Mouse (Mus musculus): ENCODE data around the gene Grin2b.

The Grin2b gene

DNA sequence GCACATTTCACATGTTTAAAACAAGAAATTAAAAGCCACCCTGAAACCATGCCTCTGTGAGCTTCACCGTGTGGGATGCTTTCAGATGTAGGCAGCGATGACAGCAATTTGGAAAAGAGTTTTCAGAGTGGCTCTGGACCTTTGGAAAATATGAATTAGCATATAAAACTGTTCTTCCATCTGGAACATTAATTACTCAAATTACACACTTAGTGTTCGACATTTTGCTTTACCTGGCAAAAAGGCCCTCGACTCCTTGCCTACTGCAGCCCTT lies 162.3 kb downstream of the Grin2b start:
- no peak for DNase-seq (ENCODE audit: inconsistent age in 2 of 2, low spot score in 1 of 2)

DNA sequence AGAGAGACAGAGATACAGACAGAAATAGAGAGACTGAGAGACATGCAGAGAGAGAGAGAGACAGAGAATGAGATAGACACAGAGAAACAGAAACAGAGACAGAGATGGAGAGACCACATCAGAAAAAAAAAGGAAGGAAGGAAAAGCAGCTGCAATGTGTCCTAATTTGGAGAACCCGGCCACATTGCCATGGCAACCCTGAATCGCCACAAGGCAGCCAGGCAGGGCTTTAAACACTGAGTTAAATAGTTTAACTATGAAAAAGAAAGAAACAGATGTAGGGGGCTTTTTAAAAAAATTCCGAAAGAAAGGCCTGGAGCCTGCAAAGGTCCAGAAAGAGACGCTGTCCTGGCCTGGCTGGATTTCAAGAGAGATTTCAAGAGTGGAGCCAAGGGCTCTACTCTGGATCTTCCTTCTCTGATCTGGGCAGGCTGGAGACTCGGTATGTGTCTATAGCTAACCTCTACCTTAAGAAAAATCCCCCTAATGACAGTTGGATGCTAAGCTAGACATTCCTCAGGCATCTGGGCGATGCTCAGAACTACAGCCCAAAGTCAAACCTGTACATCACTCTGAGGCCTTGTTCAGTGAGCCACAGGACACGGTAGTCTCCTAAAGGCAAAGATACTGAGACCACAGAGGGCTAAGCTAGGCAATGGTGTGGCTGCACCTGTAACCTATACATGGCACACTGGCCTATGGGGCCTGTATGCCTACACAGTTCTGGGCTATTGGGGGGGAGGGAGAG lies 162.8 kb downstream of the Grin2b start:
- no peak for DNase-seq (ENCODE audit: inconsistent age in 2 of 2, low spot score in 1 of 2)

DNA sequence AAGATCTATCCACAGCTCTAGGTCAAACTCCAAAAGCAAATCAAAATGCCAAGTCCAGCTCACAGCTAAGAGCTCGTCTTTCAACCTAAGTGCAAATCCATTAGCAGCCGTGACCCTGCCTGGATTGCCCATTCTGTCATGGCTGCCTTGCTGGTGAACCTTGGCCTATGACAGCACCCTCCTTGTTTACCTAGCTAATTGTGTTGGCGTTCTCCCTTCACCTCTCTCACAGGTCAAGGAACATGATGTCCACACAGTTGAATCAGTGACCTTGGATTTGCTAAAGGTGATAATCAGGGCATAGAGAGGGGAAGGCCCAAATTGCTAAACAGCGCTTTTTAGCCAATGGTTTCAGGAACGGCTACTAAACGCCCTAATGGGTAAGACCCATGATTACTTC lies 165.2 kb downstream of the Grin2b start:
- DNase-seq (ENCODE audit: inconsistent age in 2 of 2, low spot score in 1 of 2): no peak

DNA sequence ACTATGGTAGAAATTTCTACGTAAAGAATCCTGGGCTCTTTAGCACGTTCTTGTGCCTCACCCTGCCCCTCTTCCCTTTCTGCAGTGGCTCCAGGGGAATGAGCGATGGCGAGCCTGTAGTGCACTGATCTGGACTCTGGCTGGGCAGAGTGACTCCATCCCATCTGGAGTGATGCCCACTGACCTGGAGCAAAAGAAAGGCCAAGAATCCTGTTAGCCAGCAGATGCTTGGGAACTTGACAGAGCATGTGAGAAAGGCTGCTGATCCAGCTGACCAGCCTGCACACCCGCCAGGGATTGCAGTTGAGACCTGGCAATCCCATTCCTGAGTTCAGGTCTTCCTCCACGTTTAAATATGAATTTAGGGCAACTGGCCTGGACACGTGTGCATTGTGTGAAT lies 178.6 kb downstream of the Grin2b start:
- no peak for DNase-seq (ENCODE audit: inconsistent age in 2 of 2, low spot score in 1 of 2)

DNA sequence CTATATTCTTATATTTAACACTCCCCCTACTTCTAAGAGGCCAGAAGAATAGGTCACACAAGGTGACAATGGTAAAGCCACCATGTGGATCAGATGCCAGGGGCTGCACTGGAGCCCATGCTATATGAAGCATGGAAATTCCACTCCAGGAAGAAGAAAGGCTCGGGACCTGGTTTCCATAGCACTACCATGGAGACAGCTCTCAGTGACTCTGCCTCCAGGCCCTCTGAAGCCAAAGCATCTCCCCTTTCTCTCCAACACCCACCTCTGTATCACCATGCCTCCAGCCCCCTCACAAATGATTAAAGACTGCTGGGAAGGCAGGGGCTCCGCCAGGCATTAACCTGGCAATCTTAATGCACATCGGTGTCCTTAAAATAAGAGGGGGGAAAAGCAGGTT lies 179.4 kb downstream of the Grin2b start:
- DNase-seq (ENCODE audit: inconsistent age in 2 of 2, low spot score in 1 of 2): no peak

DNA sequence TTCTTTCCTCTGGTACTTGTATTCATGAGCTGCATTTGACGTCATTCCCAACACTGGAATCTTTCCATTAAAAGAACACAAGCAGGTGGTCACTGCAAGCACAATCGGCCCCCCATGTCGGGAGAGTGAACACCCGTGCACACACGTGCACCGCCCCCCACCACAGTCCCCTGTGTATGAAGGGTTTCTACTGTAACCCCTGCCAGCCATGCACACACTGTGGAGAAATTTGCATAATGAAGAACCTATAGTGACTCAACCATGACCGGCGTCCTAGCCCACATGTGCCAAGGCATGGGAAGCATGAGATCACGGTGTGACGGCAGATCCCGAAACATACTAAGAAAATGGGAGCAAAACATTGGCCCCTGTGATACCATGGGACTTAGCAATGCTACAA lies 179.9 kb downstream of the Grin2b start:
- no peak for DNase-seq (ENCODE audit: inconsistent age in 2 of 2, low spot score in 1 of 2)

DNA sequence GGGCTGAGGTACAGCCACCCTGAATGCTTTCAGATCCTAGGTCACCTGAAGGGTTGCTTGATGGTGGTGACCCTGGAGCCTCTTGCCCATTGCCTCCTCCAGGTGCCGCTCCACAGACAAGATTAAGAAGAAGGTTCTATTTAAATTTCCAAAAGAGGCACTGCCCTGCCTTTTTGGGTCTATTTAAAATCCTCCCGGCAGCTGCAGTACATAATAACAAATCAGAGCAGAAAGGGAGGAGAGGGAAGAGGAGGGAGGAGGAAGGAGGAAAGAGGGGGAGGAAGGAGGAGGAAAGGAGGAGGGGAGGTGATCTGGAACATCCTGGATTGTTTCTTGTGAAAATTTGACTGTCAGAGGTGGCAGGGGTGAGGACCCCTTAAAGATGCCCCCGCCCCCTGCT lies 197.2 kb downstream of the Grin2b start:
- DNase-seq (ENCODE audit: inconsistent age in 2 of 2, low spot score in 1 of 2): no peak

DNA sequence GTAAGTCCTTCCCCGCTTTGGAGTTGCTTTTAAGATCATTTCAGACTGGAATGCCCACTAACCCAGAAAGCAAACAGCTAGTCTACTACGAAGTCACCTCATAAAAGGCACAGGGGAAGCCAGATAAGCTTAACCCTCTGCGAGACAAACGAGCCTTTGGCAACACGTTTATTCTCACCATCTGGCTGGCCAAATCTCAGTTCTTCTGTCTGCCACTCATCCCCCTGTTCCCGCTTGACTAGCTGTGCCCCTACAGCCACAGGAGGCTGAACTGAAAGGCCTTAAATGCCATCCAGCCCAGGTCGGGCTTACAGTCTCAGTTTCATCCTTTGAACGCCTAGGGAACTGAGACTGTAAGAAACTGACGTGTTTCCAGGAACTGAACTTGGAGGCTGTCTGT lies 200.8 kb downstream of the Grin2b start:
- DNase-seq (ENCODE audit: inconsistent age in 2 of 2, low spot score in 1 of 2): no peak

DNA sequence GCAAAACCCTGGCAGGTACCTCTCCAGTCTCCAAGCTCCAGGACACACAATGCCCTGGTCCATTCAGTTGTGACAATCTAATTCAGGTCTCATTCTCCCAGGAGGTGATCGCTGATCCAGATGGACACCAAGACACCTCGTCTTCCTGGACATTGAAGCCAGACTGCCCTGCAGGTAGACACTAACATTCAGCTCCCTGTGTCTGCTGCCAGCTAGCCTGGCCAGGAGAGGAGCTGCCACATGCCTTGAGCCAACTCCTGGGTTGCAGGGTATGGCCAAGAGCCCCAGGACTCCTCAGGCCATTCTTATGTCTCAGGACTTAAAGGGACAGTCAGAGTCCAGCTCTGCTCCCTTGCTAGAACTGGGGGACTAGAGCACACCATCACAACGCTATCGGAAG lies 201.8 kb downstream of the Grin2b start:
- DNase-seq (ENCODE audit: inconsistent age in 2 of 2, low spot score in 1 of 2): no peak

DNA sequence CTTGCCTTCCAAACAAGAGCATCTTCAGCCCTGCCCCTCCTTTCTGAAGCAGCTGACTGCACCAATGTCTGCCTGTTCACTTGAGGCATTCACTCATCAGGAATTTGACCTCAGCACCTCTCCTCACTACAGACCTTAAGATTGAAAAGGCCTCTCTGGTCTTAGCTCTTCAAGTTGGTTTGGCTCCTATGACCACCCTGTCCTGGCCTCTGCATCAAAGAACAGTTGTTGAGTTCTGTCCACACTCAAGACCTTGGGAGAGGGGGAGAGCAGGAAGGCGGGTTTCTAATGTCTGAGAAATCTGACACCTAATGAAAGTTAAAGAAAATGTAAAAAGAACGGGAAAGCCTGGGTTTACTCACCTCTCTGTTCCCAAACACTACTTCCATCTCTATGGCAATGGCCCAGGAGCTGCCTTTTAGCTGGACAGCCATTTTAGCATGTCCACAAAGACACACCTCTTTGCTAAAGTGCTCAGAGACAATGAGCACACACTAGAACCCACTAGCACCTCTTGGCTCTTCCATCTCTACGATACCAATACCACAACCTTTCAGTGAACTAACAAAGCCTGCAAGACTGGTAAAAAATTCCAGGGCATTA lies 202.5 kb downstream of the Grin2b start:
- DNase-seq (ENCODE audit: inconsistent age in 2 of 2, low spot score in 1 of 2): no peak

DNA sequence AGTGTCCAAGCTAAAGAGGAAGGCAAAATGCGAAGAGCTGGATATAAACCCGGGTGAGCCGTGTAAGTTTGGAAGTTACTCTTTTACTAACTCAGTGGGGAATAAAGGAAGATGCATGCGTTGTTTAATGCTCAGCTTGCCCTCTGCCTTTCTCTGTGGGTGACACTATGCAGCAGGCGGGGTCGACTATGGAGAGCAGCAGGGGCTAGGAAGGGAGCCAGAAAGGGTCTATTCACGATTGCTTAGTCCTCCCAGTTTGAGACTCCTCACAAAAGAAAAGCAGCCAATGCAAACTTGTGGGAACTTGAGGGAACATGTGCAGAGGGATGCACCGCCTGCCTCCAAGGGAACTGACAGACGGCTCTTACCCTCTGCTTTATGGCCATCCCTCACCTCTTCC lies 211.5 kb downstream of the Grin2b start:
- DNase-seq (ENCODE audit: inconsistent age in 2 of 2, low spot score in 1 of 2): no peak

DNA sequence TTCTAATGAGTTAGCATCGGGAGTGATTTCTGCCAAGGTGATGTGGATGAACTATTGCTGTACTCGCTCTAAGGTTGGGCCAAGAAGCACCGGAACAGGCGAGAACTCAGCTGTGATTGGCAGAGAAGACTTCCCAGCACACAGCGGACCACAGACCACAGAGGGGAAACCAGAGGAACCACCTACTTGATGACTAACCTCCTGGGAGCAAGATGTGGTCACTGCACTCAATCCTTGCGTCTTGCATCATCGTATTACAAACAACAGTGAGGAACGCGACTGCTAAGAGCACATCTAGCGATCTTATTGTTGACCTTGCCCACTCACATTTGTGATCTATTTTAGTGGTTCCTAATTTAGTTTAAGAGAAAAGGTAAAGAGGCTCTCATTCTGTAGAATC lies 213.7 kb downstream of the Grin2b start:
- no peak for DNase-seq (ENCODE audit: inconsistent age in 2 of 2, low spot score in 1 of 2)

DNA sequence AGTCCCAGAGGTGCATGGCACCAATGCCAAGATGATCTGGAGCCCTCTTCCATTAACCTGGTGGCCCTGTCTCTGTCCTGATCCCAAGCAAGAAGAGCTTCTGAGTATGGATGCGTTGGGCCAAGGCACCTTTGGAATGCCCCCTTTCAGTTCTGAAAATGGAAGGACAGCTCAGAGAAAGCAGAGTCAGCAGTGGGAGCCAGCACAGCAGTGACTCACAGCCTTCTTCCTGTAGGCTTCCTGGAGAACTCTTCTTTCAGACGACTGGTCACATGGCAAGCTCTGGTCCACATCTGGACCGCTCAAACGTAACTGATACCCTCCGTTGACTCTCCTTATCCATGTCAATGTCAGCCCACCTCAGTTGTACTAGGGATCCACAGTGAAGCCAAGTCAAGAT lies 221.6 kb downstream of the Grin2b start:
- no peak for DNase-seq (ENCODE audit: inconsistent age in 2 of 2, low spot score in 1 of 2)

DNA sequence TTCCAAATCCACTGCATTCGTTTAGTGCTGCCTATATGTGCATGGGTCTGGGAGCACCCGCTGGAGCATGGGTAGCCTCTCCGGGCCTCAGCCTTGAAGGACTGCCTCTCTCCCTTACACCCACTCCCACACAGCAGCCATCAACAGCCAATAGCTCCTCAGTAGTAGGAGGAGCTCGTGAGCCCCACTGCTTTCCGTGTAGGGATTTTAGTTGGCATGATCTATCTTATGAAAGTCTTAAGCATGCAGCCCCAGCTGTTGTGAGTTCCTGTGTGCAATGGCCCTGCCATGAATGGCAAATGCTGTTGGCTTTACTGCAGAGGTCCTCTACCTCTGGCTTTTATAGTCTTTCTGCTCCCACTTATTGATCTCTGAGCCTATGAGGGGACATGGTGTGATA lies 227.8 kb downstream of the Grin2b start:
- no peak for DNase-seq (ENCODE audit: inconsistent age in 2 of 2, low spot score in 1 of 2)

DNA sequence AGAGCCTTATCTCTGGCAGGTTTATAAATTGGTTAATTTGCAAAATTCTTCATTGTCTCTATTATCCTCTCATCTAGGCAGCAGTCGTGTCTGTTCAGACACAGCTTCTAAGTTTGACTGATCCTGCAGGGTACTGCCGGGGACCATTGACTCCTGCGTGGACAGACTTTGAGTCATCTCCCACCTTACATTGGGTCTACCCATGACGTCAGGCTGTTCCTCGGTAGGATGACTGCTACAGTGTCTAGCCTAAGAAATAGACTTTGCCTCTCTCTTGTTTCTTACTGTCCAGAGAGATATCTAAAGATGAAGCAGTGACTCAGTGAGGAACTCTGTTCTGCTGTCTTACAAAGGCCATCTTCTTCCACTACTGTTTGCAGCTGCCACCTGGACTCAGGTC lies 229.0 kb downstream of the Grin2b start:
- no peak for DNase-seq (ENCODE audit: inconsistent age in 2 of 2, low spot score in 1 of 2)

DNA sequence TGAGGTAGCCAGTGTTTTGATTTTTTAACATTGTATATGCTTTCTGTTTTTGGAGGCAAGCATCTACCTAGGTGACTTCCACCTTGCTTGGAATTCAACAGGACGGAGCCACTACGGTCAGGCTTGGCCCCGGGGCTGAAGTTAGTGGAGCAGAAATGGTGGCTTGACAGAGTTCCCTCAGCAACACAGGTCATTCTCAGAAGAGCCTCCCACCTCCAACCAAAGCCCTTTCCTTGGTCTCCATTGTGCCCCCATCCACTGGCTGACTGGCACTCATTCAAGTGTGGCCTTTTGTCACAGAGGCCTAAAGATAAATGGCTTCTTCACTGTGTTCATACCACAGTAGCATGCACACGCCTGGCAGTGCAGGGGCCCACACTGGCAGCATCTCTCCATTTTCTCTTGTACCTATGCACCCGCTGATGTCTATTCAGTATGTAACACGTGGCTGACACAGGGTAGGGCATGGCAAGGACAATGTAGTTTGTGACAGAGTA lies 230.1 kb downstream of the Grin2b start:
- DNase-seq (ENCODE audit: inconsistent age in 2 of 2, low spot score in 1 of 2): no peak

DNA sequence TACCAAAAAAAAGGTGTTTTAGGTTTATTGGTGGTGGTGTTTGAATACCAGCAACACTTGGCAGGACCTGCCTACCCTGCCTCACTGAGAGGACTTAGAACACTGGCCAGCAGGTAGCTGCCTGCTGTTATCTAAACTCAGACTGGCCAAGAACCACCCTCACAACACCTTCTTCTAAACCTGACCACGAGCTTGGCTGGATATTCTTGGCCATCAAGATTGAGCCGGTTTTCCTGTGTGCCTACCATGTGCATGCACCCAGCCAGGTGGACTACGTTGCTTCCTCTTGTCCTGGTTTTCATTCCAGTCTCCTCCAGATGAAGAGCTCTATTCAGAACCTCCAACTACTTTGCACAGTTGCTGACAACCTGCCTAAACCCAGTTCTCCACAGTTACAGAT lies 240.4 kb downstream of the Grin2b start:
- no peak for DNase-seq (ENCODE audit: inconsistent age in 2 of 2, low spot score in 1 of 2)

DNA sequence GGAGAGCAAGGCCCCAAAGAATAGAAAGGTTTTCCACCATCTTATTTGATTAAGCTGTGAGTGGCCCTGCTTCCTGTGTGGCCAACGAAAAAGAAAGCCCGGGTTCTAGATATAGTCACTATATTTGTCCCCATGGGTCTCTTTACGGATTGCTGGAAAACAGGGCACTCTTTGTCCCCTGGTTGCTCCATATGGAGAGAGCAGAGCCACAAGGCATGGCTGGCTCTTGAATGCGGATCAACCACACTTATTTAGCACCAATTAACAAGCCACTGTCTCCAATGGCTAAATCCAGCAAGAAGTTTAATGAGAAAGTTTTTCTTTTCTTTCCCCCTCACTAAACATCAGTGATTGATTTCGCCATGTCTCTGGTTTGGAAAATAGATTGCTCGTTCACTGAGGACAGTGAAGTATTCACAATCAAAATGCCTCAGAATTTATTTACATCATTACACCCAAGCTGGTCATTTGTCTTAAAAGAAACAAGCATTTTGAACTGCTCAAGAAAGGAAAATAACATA lies 240.9 kb downstream of the Grin2b start:
- DNase-seq (ENCODE audit: inconsistent age in 2 of 2, low spot score in 1 of 2): no peak

DNA sequence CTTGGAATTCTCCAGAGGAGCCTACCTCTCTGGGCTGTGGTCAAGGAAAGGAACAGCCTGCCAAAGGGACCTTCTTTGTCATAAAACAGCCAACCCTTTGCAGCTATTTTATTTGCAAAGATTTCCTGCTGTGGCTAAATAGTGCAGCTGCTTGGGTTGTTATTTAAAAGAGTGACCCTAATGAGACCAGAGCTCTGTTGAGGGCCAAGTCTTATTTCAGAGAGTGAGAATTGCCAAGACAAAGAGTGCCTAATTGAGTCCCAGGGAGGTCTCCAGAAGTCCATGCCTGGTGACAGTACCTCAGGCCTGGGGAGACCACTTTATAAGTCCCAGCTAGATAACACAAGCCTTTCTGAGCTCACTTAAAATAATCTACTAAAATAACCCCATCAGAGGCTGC lies 255.6 kb downstream of the Grin2b start:
- DNase-seq (ENCODE audit: inconsistent age in 2 of 2, low spot score in 1 of 2): no peak

DNA sequence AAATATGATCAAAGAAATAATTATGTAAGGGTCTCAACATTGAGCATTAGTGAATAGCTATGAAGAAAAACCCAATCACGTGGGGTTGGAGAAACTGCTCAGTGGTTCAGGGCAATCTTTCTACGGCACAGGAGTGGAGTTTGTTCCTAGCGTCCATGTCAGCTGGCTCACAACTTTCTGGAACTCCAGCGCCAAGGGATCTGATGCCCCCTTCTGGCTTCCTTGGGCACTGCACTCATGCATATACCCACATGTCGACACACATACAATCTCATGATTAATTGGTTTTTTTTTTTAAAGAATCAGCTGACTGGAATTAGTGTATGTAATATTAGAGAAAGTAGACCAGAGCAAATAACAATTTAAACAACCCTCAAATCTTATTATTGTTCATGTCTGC lies 258.7 kb downstream of the Grin2b start:
- no peak for DNase-seq (ENCODE audit: inconsistent age in 2 of 2, low spot score in 1 of 2)

DNA sequence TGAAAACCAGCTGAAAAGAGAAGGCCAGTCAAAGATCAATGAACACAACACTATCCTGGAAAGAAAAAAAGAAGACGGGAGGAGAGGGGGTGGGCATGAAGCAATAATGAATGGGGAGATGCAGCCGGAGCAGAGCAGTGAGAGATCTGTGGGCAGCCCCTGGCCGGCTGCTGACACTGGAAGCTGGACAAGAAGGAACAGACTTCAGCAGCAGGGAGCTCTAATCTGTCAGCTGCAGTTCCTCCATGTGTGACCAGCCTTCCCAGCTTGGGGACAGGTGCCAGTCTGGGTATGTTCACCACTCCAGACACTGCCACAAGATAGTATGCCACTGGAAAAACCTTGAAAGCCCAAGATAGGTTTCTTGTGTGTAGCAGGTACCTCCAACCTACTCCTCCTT lies 261.2 kb downstream of the Grin2b start:
- no peak for DNase-seq (ENCODE audit: inconsistent age in 2 of 2, low spot score in 1 of 2)

DNA sequence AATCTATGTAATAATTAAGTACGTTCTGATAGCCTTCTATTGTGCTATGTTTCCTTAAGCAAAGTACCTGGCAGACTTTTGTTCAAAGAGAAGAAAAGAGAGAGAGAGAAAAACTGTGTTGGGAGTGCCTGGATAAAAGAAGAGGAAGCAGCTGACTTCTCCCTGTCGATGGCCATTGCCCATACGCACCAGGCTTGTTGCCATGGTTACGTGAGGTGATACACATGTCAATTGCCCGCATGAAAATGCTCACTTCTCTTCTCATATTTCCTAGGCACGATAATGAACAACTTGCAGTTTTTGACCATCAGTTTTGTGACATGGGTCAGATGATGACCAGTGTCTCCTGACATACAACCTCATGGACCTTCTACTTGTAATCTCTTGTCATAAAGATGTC lies 262.2 kb downstream of the Grin2b start:
- no peak for DNase-seq (ENCODE audit: inconsistent age in 2 of 2, low spot score in 1 of 2)
